Mouse (Mus musculus): ENCODE measurements around the gene Nlrp4f. TPM values are rescaled to one million over a fixed set of nuclear protein-coding genes. Genes with fewer than 3 reads are reported as not detected.

Nlrp4f gene
- not detected in 3 replicates for total RNA-seq (2017)

DNA sequence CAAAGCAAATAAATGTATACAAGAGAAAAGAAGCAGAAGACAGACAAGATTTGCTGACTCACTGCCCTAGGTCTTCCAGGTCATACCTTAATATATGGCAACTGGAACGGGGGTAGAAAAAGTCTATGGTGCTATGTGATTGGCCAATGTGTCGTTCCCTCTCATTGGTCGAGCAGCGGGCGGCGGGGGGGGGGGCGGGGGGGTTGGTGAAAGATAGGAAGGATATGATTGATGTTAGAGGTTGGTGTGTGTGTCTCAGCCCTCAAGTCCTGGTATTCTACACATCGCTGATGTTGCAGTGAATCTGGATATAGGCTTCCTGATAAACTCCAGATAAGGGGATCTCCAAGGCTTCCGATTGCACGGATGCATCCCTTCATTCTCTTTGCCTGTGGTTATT lies at the start of gene Nlrp4f:
TSS of gene Nlrp4f (minus strand) at position 101 of the 400 bp plus-strand sequence.
- no peak for ATAC-seq (replicated peaks; ENCODE audit: insufficient number of reproducible peaks, low FRiP score, low TSS enrichment, poor library complexity, severe bottlenecking)

DNA sequence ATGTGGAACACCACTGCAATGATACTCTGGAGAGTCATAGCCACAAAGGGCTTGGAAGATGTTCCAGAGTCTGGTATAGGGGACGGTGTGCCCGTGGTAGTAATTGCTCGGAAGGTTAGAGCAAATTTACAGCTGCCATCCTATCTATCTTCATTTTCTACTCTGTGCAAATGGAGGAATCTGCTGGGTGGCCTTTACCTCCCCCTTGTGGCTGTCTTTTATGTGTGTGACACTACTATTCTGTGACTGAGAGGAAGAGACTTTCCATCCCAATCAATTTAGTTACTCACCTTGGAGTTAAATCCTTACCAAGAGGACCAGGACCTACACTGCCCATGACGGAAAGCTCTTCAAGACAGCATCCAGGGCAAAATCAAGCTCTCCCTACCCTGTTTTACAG lies 37.5 kb upstream of the Nlrp4f start:
- no peak for ATAC-seq (replicated peaks; ENCODE audit: insufficient number of reproducible peaks, low FRiP score, low TSS enrichment, poor library complexity, severe bottlenecking)

DNA sequence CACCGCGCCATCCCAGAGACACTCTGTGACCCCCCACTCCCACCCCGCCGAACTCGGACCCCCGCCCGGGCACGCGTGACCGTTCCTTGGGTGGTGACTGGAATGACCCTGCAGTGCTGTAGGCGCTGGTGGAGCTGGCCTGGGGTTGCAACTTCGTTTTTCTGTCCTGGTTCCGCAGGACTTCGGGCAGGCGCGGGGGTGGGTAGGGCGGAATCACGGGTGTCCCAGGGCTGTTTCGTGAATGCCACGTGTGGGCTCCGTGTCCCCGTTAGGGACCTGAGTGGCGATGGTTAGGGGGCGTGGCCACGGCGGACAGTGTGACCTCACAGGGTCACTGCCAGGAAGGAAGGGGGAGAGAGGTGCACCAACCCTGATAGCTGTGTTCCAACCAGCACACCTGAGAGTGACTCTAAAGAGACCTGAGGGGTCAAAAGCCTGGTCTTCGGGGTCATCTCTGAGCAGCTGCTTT lies 36.6 kb upstream of the Nlrp4f start:
- ATAC-seq (replicated peaks; ENCODE audit: insufficient number of reproducible peaks, low FRiP score, low TSS enrichment, poor library complexity, severe bottlenecking), result no peak

DNA sequence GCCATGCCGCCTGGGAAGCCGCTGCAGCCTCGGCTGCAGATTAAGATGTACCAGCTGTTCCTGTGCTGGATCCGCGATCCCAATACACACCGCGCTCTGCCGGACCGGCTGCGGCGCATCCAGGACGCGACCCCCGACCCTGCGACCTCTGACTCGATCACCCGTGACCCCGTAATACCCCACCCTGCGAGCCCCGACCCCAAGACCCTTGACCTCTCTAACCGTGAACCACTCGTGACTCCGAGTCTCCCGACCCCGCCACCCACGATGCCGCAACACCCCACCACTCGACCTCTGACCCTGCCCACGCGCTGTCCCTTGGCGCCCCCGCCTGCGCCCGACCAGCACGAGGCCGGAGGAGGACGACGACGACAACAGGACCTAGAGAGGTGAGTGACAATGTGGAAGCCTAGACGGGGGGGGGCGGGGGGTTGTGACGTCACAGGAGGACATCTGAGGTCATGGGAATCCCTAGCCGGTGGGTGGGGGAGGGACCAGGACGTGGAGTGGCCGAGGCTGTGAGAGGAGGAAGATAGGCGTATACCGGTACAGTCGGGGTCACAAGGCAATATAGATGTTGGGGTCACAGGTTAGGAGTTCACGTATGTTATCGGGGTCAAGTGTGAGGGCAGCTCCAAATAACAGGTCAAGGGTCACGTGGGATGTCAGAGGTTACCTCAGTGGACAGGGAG lies 36.0 kb upstream of the Nlrp4f start:
- no peak; the same call in 1 of the 2 replicates for ATAC-seq (replicated peaks; ENCODE audit: insufficient number of reproducible peaks, low FRiP score, low TSS enrichment, poor library complexity, severe bottlenecking)

DNA sequence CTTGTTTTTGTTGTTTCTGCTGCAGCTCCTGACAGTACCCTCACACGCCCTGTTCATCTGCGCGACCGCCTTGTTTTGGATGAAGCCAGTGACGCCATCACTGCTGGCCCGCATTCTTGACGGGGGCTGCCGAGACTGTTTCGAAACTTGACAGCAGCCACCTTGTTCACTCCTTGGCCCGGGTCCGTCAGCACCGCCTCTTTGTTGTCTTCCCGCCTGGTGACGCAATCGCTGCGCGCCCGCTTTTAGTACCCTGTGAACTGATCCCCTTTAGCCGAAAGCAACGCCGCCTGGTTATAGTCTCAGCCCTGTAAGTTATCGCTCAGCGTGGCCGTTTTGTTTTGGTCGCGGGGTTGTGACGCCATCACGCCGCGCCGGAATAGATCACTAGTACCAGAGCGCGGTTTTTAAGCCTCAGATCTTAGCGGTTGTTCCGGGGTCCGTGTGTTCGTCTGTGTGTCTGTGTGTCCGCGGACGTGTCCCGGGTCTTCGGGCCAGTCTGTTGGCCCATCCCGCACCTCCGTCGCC lies 35.4 kb upstream of the Nlrp4f start:
- peak; percentile 66 for ATAC-seq (replicated peaks; ENCODE audit: insufficient number of reproducible peaks, low FRiP score, low TSS enrichment, poor library complexity, severe bottlenecking)

DNA sequence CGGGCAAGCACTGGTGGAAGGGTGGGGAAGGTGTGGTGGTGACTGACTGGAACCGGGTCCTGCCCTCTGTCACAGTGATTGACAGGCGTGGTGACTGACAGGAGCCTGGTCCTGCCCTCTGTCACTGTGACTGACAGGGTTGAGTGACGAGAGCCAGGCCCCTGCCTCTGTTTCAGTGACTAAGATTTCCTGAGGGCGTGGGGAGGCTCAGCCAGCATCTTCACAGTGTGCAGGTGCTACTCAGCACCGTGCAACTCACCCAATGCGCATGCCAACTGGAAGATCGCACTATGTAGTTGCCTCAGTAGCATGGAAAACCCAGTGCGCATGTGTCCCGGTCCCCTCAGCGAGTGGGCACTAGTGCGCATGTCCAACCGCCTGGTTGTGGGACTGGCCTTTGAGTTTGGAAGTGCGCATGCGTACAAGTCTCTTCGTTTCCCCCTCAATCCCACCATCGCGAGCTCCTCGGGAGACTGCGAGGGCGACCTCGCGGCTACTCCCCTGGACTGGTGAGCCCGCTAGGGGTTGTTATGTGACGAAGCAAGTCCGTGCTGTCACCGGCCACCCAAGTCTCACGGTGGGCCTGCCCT lies 34.8 kb upstream of the Nlrp4f start:
- peak; percentile 73 for ATAC-seq (replicated peaks; ENCODE audit: insufficient number of reproducible peaks, low FRiP score, low TSS enrichment, poor library complexity, severe bottlenecking)

DNA sequence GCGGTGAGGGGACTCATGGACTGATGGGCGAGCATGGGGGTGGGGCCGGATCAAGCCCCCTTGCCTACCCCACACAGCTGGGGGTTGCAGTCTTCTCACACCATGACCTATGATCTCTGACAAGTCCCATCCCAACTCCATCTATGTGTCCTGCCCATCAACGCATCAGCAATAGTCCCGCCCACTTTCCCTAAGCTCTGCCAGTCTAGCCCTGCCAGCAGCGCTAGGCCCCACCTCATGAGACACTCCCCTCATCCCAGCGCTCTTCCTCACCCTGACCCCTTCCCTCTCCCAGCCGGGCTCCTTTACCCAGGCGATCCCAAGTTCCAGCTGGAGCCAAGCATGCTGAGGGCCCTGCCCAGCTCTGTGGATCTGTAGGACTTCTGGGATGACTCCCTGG lies 31.4 kb upstream of the Nlrp4f start:
- ATAC-seq (replicated peaks; ENCODE audit: insufficient number of reproducible peaks, low FRiP score, low TSS enrichment, poor library complexity, severe bottlenecking), result no peak

DNA sequence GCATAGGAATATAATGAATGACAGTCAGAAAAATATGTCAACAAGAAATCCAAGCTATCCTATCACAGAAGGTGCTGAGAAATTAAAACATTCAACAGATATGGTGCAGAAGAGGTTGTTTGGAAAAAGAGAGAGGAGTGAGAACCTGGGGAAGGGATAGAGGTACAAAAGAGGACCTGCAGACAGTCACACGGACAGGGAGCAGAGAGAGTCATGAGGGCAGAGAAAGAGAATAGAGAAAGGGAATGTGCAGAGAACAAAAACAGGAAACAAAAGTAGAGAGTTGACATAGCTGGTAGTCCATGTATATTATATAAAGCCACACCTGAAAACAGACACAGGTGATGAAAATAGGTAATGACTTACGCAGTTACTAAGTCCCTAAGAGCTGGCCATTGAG lies 20.9 kb upstream of the Nlrp4f start:
- no peak for ATAC-seq (replicated peaks; ENCODE audit: insufficient number of reproducible peaks, low FRiP score, low TSS enrichment, poor library complexity, severe bottlenecking)

DNA sequence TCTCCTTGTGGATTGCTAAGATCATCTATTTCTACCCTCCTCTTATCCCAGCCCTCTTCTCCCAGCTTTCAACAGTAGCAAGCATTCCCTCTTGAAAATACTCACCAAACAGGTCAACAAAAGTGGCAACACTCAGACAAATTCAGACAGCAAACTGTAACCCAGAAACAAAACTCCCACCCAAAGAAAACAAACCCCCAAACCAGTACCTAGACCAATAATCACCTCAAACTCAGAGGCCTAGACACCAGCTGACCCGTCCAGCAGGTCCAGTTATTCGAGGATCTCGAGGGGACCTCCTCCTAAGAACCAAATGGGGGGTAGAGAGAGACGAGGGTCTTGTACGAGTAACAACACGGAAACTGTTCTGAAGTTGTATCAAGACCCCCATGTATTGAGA lies 20.2 kb upstream of the Nlrp4f start:
- no peak for ATAC-seq (replicated peaks; ENCODE audit: insufficient number of reproducible peaks, low FRiP score, low TSS enrichment, poor library complexity, severe bottlenecking)

DNA sequence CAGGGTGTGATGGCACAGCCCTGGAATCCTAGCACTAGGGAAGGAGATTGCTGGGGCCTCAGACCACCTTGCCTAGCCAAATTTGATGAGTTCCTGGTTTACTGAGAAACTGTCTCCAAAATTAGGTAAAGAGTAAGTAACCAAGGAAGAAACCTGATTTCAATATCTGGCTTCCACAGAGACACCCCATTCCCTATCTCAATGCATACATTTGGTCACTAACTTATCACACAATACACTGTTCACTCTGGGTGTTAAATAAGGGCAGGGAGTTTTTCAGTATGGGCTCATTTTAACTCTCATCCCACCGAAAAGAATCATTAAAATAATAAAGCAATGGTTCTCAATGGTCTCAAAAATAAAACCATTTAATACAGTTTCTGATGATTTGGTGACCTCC lies 5.1 kb downstream of the Nlrp4f start:
- ATAC-seq (replicated peaks; ENCODE audit: insufficient number of reproducible peaks, low FRiP score, low TSS enrichment, poor library complexity, severe bottlenecking), result no peak

DNA sequence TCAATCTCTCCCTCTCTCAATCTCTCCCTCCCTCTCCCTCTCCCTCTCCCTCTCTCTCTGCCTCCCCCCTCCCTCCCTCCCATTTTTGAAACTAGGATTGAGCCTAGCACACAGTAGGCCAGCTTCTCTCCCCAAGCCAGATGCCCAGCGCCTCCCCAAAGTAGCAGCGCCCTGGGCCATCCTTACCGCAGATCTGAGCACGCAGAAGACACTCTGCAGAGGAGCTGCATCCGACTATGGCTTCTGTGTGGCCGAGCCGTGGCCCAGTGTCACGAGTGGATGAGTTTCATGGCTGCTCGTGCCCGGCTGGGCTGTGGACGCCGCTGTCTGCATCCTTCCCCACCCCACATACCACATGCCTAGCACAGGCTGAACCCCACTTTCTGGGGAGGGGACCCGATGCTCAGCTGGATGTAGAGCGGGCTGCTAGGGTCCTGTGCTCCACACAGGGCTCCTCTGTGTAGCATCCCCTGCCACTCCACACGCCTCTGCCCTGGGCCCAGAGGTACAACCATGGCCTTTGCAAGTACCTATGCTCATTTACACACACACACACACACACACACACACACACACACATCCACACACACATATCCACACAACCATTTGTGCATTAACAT lies 29.2 kb downstream of the Nlrp4f start:
- ATAC-seq (replicated peaks; ENCODE audit: insufficient number of reproducible peaks, low FRiP score, low TSS enrichment, poor library complexity, severe bottlenecking), result 0 out of 2 replicates have a peak, but pooled peaks have one; percentile 23

DNA sequence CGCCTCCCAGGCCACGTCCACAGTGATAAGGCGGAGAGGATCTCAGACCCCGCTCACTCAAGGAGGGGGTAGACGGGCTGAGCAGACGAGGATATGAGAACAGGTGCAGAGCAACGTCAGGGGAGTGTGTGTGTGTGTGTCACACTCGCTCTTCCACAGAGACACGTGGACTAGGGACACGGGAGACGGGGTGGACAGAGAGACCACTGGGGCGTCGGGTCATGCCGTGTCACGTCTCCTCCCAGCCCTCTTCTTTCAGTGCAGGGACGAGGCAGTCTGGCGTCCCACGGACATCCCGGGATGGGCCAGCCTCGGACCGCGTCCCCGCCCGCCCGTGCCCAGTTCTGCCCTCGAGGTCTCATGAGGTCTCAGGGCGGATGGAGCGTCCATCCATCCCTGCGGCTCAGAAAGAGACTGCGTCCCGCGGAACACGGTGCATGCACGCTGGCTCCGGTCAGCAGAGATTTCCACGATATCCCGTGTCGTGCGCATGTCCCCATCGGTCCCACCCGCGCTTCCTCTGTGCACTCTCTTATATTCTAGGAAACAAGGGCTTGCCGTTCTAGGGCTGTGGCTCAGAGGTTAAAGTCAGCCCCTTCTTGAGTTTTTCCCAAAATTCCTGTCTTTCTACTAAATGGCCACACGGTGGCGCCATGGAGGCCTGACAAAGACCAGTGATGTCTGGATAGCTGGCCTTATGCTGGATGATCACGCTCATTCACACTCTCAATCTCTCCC lies 29.9 kb downstream of the Nlrp4f start:
- ATAC-seq (replicated peaks; ENCODE audit: insufficient number of reproducible peaks, low FRiP score, low TSS enrichment, poor library complexity, severe bottlenecking), result peak; percentile 59

DNA sequence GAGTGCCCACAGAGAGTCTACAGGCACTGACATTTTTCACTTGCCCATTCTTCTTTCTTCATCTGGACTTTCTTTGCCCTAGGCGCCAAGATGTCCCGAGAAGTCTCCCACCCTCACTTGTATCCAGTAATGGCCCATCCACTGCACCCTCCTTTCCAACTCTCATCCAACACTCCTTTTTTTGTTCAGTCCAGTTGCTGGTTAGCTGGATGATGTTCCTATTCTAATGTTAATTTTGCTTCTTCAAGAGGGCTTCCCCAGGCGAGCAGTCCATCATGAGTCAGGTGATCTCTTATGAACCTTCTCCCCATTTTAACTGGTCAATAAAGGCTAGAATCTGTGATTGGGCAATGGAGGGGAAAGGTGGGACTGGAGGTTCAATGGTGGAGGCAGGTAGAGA lies 31.7 kb downstream of the Nlrp4f start:
- no peak for ATAC-seq (replicated peaks; ENCODE audit: insufficient number of reproducible peaks, low FRiP score, low TSS enrichment, poor library complexity, severe bottlenecking)

DNA sequence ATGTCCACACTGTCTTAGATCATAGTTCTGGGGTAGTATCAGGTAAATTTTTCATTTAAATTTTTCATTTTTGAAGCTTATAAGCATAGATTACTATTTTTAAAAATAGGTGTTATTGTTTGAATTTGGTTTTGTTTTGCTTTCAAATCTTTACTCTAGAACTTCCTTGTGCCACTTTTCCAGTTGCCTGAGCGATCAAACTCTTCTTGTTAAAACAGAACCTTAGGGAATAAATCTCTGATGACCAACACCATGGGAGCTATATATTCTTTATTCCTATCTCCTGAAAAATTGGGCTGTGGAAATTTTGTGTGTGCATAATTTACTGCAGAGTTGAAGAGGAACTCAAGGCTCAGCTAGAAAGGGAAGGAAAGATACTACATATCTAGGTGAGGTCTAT lies 55.8 kb downstream of the Nlrp4f start, which contains the start of gene Olfr466:
TSS of gene Olfr466 (plus strand) at position 301 of the 400 bp plus-strand sequence.
- no peak for ATAC-seq (replicated peaks; ENCODE audit: insufficient number of reproducible peaks, low FRiP score, low TSS enrichment, poor library complexity, severe bottlenecking)

DNA sequence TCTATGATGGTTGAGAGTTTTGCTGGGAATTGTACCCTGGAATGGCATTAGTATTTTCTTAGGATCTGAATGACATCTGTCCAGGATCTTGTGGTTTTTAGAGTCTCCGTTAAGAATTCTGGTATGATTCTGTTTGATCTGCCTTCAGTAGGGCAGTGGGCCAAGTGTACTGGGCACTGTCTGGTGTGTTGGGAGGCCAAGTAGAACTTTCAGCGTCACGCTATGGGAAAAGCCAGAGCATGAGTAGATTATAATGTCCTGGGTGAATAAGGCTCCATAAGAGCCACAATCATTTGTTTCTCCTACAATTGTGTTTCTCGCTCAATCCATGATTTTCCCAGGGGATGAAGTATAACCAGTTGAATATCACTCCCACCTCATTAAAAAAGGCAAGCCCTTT lies 68.0 kb downstream of the Nlrp4f start, which contains the start of gene Olfr465-ps1:
TSS of gene Olfr465-ps1 (plus strand) at position 301 of the 400 bp plus-strand sequence.
- ATAC-seq (replicated peaks; ENCODE audit: insufficient number of reproducible peaks, low FRiP score, low TSS enrichment, poor library complexity, severe bottlenecking), result no peak
